Mouse (Mus musculus) hindbrain, embryonic 11.5 days (tissue): ENCODE measurements at regions not wholly inside any gene's neighbourhood (a gene's known extent, or its start where the extent isn't known, plus 50 kb on each side); places are given as distances from the start of the nearest gene placed in this dataset.
A peak's percentile ranks its signal among the peaks of the same experiment; 100 is the strongest.

ENCODE experiments used
- ATAC-seq: fragments of 200-750 bp; cut with Nextera tagmentation; 2 replicates; pipeline ENCODE4 v1.8.0; 2017; ENCODE audit warnings: mild to moderate bottlenecking, moderate TSS enrichment, moderate library complexity; ENCODE audit not compliant: low FRiP score
- DNase-seq: peaks from one replicate; pipeline ENCODE4 v3.0.0-alpha.2; 2015; ENCODE audit warnings: low spot score
- H3K27ac ChIP-seq: fragments of 300-500 bp; sonication (generic); 2 replicates; pipeline ENCODE4 v1.5.1; 2014; ENCODE audit warnings: mild to moderate bottlenecking, low read depth, low read length
- H3K27me3 ChIP-seq: fragments of 300-500 bp; sonication (generic); 2 replicates; pipeline ENCODE4 v1.6.1; 2014; ENCODE audit warnings: mild to moderate bottlenecking, low read length, moderate library complexity, mixed read lengths; ENCODE audit not compliant: control insufficient read depth, insufficient read depth
- H3K36me3 ChIP-seq: fragments of 300-500 bp; sonication (generic); 2 replicates; pipeline ENCODE4 v1.6.1; 2014; ENCODE audit warnings: mild to moderate bottlenecking, low read length, moderate library complexity, mixed read lengths; ENCODE audit not compliant: control insufficient read depth, insufficient read depth
- H3K4me1 ChIP-seq: fragments of 300-500 bp; sonication (generic); replicated peaks from 2 replicates; pipeline ENCODE4 v1.6.1; 2014; ENCODE audit warnings: low read length, mixed read lengths; ENCODE audit not compliant: control insufficient read depth, insufficient read depth
- H3K4me2 ChIP-seq: fragments of 300-500 bp; sonication (generic); replicated peaks from 2 replicates; pipeline ENCODE4 v1.6.1; 2014; ENCODE audit warnings: mild to moderate bottlenecking, low read depth, low read length
- H3K4me3 ChIP-seq: fragments of 300-500 bp; sonication (generic); 2 replicates; pipeline ENCODE4 v1.5.1; 2014; ENCODE audit warnings: low read depth, low read length
- H3K9ac ChIP-seq: fragments of 300-500 bp; sonication (generic); 2 replicates; pipeline ENCODE4 v1.6.1; 2014; ENCODE audit warnings: low read depth, low read length
- H3K9me3 ChIP-seq: fragments of 300-500 bp; sonication (generic); 2 replicates; pipeline ENCODE4 v1.6.1; 2016; ENCODE audit warnings: low read length; ENCODE audit not compliant: control insufficient read depth
- WGBS: fragments of 180-500 bp; shearing (Covaris S2); extraction: QIAGEN DNeasy Blood & Tissue Kit; methylation state at CpG from one replicate; pipeline ENCODE4 v1.1.7; 2014; 5-methylcytosine and 5-hydroxymethylcytosine counted together

DNA sequence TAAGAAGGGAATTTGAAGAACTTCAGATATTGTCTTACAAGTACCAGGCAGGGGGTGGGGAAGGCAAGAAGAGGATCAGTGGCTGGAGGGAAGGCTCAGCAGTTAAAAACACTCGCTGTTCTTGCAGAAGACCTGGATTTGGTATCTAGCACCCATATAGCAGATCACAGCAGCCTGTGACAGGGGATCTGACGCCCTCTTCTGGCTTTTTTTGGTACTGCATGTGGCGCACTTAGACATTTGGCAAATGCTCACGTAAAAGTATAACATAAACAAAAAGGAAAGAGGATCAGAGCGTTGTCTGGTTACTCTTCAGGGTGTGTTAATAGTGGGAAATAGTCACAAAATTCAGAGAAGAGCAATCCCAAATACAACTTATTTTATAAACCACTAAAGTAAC, 213.1 kb upstream of the 4930535I16Rik start:
- Histone ChIP-seq H3K9ac (no peak overlapping the region), H3K27me3 (no peaks in the 10 kb centered on the region), H3K27ac (no peak overlapping the region), H3K4me3 (no peak overlapping the region), H3K9me3 (no peaks in the 10 kb centered on the region), H3K36me3 (no peaks in the 10 kb centered on the region), H3K4me1 (no peaks in the 10 kb centered on the region), H3K4me2 (no peak overlapping the region)
- DNase-seq (no peak), ATAC-seq (no peak)
- 75% methylated on average over 5 of the region's 5 CpGs for whole genome bisulfite sequencing

DNA sequence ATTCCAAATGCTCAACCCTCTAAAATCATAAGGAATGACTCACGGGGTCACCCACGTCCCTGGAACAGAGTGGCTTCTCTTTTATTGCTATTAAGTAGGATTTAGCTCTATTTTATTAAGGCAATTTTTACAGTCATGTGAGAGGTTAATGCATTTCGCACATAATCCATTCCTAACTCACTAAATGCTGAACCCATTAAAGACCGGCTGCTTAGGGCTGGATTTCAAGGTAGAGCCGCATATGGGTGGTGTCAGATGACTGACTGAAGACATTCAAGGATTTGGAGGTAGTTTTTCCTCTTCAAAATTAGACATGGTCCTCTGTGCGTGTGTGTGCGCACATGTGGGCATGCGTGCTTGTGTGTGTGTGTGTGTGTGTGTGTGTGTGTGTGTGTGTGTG, 208.4 kb upstream of the 4930535I16Rik start:
- no peaks in the 10 kb centered on the region for H3K4me1 ChIP-seq
- no peak overlapping the region for H3K9ac ChIP-seq
- DNase-seq, result no peak
- no peaks in the 10 kb centered on the region for H3K36me3 ChIP-seq
- H3K9me3 ChIP-seq, result no peaks in the 10 kb centered on the region
- no peak overlapping the region for H3K27ac ChIP-seq
- no peak overlapping the region for H3K4me2 ChIP-seq
- H3K27me3 ChIP-seq, result no peaks in the 10 kb centered on the region
- no peak overlapping the region for H3K4me3 ChIP-seq
- ATAC-seq, result no peak
- 86% methylated on average over 8 of the region's 8 CpGs for WGBS

DNA sequence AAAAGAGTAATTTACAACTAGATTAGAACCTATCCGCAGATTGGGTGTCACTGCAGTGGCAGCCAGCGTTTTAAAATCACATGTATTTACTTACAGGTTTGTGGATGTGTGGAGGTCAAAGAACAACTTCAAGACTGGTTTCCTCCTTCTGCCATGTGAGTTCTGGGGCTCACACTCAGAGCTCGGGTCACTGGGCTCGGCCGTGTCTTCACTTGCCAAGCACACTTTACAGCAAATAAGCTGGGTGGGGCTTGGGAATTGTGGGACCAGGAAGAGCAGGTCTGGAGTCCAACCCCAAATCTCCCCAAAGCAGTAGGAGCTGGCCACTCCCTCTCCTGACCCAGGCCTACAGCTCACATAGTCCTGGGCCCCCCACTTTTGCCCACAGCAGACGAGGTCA, 202.5 kb upstream of the 4930535I16Rik start:
- Histone ChIP-seq H3K27me3 (no peaks in the 10 kb centered on the region), H3K27ac (no peak overlapping the region), H3K36me3 (no peaks in the 10 kb centered on the region), H3K9ac (no peak overlapping the region), H3K9me3 (no peaks in the 10 kb centered on the region), H3K4me1 (no peaks in the 10 kb centered on the region), H3K4me2 (no peak overlapping the region), H3K4me3 (no peak overlapping the region)
- no peak for ATAC-seq
- WGBS, result 74% methylated on average over 6 of the region's 6 CpGs
- DNase-seq, result no peak

DNA sequence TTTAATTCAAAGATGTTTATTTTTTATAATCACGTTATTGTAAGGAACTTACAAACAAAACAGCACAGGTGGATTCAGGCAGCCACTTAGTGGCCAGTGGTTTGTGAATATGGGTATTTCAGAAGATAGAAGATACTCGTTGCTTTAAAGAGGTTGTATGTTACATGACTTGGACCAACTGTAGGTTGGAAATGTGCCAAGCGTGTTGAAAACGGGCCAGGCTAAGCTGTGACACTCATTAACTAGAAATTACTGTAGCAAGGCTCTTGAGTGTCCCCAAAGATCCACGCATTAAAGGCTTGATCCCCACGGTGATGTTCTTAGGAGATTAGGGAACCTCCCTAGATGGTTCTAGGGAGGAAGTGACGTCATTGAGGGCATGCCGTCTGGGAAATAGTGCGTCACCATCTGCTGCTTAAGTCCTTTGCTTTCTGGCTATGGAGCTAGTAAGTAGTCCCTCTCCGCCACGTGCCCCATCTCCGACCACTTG, 196.1 kb upstream of the 4930535I16Rik start:
- no peaks in the 10 kb centered on the region for H3K27me3 ChIP-seq
- no peak overlapping the region for H3K27ac ChIP-seq
- no peaks in the 10 kb centered on the region for H3K9me3 ChIP-seq
- ATAC-seq (no peak), DNase-seq (no peak)
- H3K4me2 ChIP-seq, result no peak overlapping the region
- H3K4me1 ChIP-seq, result no peaks in the 10 kb centered on the region
- H3K36me3 ChIP-seq, result no peaks in the 10 kb centered on the region
- WGBS, result 90% methylated on average over 12 of the region's 12 CpGs
- no peak overlapping the region for H3K9ac ChIP-seq
- H3K4me3 ChIP-seq, result no peak overlapping the region

DNA sequence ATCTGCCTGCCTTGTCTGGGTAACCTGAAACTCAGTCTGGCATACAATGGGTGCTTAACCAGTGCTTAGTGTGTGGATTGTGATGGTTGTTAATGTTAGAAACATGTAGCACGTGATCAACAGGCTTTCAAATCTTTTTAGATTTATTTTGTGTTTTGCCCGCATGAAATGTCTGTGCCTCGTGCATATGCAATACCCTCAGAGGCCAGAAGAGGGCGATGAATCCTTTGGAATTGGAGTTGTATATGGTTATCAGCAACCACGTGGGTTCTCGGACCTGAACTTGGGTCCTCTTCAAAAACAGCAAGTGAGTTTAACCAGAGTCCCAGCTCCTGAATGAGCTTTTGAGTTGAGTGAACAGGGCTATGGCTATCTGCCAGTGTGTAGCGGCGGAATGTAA, 192.9 kb upstream of the 4930535I16Rik start:
- peak; percentile 38 for DNase-seq

DNA sequence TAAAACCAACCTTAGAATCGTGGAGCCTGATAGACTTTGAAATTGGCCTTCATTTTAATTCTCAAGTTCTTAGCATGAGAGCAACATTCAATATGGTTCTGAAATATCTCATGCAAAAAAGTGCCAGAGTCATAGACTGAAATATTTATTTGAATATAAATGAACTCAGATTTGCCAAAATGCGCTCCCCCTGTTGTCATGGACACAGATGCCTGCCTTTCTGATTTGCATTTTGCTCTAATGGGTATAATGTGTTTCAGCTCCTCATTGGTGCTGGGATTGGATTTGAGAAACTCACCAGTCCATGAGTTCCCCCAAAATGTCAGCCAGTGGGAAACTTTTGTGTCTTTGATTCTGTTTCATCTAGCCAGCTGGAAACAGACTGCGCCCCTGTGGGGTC, 191.5 kb upstream of the 4930535I16Rik start:
- WGBS, result 75% methylated on average over 3 of the region's 3 CpGs

More for the DNA sequence above, 192.9 kb upstream of the 4930535I16Rik start:
- no peaks in the 10 kb centered on the region for H3K36me3 ChIP-seq
- no peaks in the 10 kb centered on the region for H3K27me3 ChIP-seq
- H3K4me2 ChIP-seq, result no peak overlapping the region
- no peaks in the 10 kb centered on the region for H3K4me1 ChIP-seq
- H3K9ac ChIP-seq, result no peak overlapping the region
- 66% methylated on average over 8 of the region's 8 CpGs for WGBS
- H3K4me3 ChIP-seq, result no peak overlapping the region
- no peaks in the 10 kb centered on the region for H3K9me3 ChIP-seq
- no peak overlapping the region for H3K27ac ChIP-seq
- ATAC-seq, result no peak

DNA sequence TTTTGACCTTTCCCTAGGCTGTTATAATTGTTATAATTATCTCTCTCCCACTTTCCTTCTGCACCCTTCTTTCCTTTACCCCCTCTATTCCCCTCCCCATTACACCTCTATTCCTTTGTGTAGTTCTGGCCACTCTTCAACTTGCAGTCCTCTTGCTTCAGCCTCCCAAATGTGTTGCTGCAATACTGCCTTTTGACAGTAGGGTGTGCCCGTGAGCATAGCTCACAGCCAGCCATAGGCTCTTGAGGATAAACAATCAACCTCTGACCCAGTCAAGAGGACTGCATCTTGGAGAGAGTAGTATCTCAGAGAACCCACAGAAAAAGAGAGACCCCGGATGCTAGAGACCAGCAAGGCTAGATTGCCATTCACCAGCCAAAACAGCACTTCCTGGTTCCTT, 184.9 kb upstream of the 4930535I16Rik start:
- peak; percentile 68 for DNase-seq
- no peak overlapping the region for H3K27ac ChIP-seq
- WGBS, result 32% methylated on average over 2 of the region's 2 CpGs
- no peak overlapping the region for H3K4me2 ChIP-seq
- no peak for ATAC-seq
- H3K27me3 ChIP-seq, result no peaks in the 10 kb centered on the region
- H3K4me1 ChIP-seq, result no peaks in the 10 kb centered on the region
- H3K9ac ChIP-seq, result no peak overlapping the region
- H3K9me3 ChIP-seq, result no peaks in the 10 kb centered on the region
- no peak overlapping the region for H3K4me3 ChIP-seq
- no peaks in the 10 kb centered on the region for H3K36me3 ChIP-seq

More for the DNA sequence above, 191.5 kb upstream of the 4930535I16Rik start:
- Histone ChIP-seq H3K27ac (no peak overlapping the region), H3K9me3 (no peaks in the 10 kb centered on the region), H3K36me3 (no peaks in the 10 kb centered on the region), H3K4me3 (no peak overlapping the region), H3K27me3 (no peaks in the 10 kb centered on the region), H3K4me1 (no peaks in the 10 kb centered on the region), H3K9ac (no peak overlapping the region), H3K4me2 (no peak overlapping the region)
- no peak for DNase-seq
- no peak for ATAC-seq

DNA sequence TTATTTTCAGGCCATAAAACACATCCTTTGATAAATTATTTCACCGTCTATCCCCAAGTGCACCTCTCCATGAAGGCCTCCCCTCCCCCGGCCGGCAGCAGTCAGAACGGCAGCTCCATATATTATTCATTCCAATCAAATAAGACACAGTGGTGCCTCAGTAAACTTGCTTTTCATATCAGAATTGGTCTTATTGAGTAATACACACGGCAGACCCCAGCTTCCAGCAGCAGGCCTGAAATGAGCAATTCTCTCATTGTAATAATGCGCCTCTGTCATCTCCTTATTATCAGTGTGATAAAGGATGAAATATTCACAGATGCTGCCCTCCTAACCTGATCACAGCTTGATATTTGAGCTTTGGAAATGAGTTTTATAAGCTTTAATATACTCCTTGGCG, 169.0 kb upstream of the 4930535I16Rik start:
- WGBS, result 73% methylated on average over 7 of the region's 7 CpGs
- Histone ChIP-seq H3K36me3 (no peaks in the 10 kb centered on the region), H3K4me1 (no peaks in the 10 kb centered on the region), H3K9me3 (no peaks in the 10 kb centered on the region), H3K4me3 (no peak overlapping the region), H3K27ac (no peak overlapping the region), H3K27me3 (no peaks in the 10 kb centered on the region), H3K4me2 (no peak overlapping the region), H3K9ac (no peak overlapping the region)
- DNase-seq, result peak; percentile 16
- no peak for ATAC-seq

DNA sequence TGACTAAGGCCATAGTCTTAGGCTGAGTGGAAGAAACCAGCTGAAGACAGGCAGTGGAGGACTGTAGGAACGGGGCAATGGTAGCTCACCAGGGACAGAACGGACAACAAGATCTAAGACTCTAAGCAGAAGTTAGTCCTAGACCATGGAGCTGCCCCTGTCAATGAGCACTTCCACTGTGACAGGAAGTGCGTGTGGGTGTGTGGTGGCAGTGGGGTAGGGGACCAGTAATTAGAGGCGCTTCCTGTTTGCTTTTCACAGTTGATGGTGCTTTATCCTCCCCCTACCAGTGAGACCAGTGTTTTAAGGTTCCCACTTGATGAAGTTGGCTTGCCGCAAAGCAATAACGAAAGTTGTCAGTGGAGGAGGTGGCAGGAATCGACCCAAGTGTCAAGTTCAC, 168.4 kb upstream of the 4930535I16Rik start:
- Histone ChIP-seq H3K27ac (0 out of 2 replicates have a peak overlapping the region, but pooled peaks have one; percentile 6), H3K4me1 (no peaks in the 10 kb centered on the region), H3K27me3 (no peaks in the 10 kb centered on the region), H3K9me3 (no peaks in the 10 kb centered on the region), H3K4me3 (no peak overlapping the region), H3K4me2 (no peak overlapping the region), H3K9ac (no peak overlapping the region), H3K36me3 (no peaks in the 10 kb centered on the region)
- no peak for ATAC-seq
- 77% methylated on average over 7 of the region's 7 CpGs for WGBS
- DNase-seq, result no peak
